Mouse (Mus musculus) cerebellum, adult 8-10 months (tissue): Measurements from ENCODE around the gene Hsd17b6.

Source experiments
- DNase-seq: peaks from one replicate; pipeline ENCODE4 v3.0.0; 2022

Gene Hsd17b6

GRCm38 (mm10) chr10:128004918-128005317 is 2.5 kb downstream of the Hsd17b6 start:
- no peak for DNase-seq

DNA sequence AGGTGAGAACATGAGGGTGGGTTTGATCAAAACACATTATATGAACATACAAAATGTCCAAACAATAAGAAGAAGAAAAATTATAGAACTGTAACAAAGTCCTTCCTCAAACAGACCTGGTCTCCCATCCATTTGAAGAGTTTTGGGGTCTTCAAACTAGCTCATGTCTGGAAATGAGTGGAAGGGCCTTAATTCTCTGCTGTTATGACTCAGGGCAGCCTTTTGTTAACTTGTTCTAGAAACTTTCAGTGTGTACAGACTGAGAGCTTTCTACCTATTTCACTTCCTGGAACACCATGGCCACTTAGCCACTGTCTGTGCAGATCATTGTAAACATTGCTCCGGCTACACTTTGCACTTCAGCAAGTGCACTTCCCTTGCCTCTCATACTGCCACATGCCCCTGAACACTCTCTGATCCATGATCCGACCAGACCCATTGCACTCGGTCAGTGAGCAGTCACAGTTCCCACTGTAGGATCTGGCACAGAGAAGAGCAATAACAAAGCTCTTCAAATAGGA is 4.1 kb downstream of the Hsd17b6 start:
- no peak for DNase-seq

- DNase-seq, result no peak
These were observed 9.2 kb downstream of the Hsd17b6 start for GRCm38 (mm10) chr10:127998260-127998659.

GRCm38 (mm10) chr10:127996690-127997089 is 10.7 kb downstream of the Hsd17b6 start:
- no peak for DNase-seq

GRCm38 (mm10) chr10:127985601-127986000 is 21.8 kb downstream of the Hsd17b6 start:
- no peak for DNase-seq

GRCm38 (mm10) chr10:127984650-127985049 is 22.8 kb downstream of the Hsd17b6 start:
- no peak for DNase-seq

- no peak for DNase-seq
These were observed 31.9 kb downstream of the Hsd17b6 start for GRCm38 (mm10) chr10:127975503-127975902.

GRCm38 (mm10) chr10:127974062-127974461 is 33.3 kb downstream of the Hsd17b6 start:
- DNase-seq, result no peak

- DNase-seq, result no peak
These were observed 36.3 kb downstream of the Hsd17b6 start for GRCm38 (mm10) chr10:127971135-127971534.

GRCm38 (mm10) chr10:127970359-127970831 is 37.0 kb downstream of the Hsd17b6 start:
- DNase-seq, result no peak

DNA sequence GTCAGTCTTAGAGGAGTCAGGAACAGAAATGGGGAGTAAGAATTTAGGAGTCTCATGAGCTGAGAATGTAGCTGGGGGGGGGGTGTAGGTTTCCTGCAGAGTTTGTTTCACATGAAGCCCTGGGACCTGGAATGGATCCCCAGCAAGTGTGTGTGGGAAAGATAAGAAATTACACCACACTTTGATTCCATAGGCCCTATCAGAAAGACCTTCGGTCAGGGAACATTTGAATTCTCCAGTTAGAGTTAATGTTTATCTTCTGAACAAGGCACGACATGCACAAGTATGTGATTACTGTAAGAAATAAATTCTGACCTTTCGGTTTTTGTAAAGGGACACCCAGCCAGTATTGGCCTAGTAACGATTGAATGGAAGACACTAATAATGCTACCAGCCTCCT is 37.6 kb downstream of the Hsd17b6 start:
- DNase-seq, result no peak

DNA sequence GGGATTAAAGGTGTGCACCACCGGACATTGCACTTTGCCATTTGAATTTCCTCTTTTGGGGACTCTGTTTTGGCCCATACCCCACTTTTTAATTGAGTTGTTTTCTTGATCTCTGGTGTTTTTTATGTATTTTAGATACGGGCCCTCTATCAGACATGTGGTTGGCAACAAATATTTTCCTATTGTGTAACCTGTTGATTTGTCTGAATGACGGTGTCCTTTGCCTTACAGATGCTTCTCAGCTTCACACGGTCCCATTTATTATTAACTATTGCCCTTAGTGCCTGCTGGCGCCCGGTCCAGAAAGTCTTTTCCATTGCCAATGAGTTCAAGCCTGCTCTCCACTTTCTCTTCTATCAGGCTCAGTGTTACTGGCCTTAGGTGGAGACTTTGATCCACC is 40.9 kb downstream of the Hsd17b6 start:
- DNase-seq, result no peak

DNA sequence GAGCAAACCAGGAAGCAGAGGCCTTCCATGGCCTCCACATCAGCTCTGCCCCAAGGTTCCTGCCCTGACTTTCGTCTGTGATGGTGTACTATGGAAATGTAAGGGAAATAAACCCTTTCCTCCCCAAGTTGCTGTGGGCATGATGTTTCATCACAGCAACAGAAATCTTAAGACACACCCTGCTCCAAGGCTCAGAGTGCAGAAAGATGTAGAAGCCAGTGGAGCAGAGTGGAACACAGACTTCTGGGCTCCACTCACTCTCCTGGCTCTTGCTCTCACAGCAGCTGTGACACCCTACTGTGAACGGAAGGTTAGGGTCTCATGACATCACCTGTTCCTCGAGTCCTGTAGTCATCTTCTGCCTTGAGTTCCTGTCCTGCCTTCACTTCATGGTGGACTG is 43.4 kb downstream of the Hsd17b6 start:
- DNase-seq, result no peak

- DNase-seq, result no peak
These were observed 45.0 kb downstream of the Hsd17b6 start for GRCm38 (mm10) chr10:127962451-127962850.

DNA sequence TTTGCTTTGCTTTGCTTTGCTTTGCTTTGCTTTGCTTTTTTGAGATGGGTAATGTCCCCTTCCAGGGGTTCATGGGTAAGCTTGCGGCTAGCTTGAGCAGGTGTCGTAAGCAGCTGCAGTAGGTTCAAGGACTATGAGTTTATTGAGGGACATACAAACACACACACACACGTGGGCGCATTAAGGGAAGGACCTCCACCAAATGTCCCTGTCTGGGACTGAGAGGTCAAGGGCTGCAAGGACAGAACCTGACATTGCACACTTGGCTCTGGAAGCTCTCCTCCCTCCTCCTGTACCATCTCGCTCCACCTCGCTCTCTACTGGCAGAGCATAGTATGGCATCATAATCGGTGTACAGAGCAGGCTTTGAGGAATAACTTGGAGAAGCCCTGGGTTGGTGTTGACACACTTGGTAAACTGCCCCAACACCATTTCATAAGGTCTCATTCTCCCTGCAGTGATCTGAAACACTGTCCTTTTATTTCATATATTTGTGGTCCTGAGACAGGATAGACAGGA is 48.2 kb downstream of the Hsd17b6 start:
- DNase-seq, result no peak

DNA sequence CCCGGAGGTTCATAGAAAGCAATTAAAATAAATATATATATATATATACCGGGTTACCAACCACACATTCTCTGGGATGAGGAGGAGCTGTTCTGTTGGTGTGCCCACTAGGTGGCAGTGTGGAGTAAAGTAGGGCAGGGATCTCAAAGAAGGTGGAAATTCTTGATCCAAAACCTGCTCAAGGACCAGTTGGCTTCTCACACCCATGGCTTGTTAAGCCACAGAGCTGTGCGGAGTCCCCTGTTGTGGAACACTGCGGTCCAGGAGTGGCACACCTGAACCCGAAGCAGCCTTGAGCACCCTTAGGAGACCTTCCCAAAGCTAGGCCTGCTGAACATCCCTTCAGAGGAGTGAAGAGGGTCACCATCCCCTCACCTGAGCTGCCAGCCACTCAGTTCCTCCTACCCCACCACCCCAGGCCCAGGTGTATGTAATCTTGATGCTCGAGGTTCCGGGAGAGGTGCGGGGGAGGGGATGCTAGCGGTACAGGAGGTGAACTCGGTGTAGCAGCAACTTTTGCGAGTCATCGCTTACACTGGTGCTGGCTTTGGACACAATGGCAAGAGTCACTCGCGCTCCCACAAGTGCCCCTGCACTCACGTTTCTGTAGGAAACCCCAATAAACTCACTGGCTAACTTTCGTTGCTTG is 51.1 kb downstream of the Hsd17b6 start:
- DNase-seq, result peak; percentile 75

DNA sequence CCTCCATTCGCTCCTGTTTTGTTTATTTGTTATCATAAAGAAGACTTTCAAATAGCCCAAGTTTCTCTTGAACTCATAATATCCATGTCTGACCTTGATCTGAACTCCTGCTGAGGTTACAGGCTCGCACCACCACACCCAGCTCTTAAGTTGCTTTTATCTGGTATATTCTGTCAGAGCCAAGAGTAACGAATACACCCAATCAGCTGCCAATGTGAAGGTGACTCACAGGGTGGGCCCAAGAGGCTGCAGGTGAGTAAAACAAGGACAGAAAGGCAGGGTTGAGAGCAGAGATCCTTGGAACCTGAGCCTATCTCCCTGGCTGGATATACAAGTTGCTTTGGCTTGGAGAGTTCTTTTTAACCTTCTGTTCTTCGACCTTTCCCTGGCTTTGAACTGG is 52.4 kb downstream of the Hsd17b6 start:
- DNase-seq, result no peak

- no peak for DNase-seq
These were observed 55.6 kb downstream of the Hsd17b6 start for GRCm38 (mm10) chr10:127951821-127952220.

GRCm38 (mm10) chr10:127951390-127951789 is 56.0 kb downstream of the Hsd17b6 start:
- no peak for DNase-seq

DNA sequence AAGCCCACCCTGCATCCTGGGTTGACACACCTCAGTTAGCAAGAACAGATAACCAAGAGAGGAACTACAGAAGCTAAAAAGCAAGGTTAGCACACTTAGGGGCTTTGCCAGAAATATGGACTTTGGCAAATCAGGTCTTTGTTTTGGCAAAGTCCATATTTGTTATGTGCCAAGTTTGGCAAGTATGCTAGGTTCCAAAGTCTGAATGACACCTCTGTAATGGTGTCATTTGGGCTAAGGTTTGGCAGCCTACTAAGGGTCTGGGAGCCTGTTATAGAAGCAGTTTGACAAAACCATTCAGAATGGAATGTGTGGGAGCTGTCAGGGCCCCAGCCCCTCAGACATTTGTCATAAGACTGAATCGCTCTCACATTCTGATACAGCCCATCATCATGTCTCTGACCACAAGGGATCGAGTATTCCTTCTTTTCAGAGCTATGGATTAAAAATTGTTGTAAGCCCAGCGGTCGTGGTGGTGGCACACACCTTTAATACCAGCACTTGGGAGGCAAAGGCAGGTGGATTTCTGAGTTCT is 57.7 kb downstream of the Hsd17b6 start:
- no peak for DNase-seq

DNA sequence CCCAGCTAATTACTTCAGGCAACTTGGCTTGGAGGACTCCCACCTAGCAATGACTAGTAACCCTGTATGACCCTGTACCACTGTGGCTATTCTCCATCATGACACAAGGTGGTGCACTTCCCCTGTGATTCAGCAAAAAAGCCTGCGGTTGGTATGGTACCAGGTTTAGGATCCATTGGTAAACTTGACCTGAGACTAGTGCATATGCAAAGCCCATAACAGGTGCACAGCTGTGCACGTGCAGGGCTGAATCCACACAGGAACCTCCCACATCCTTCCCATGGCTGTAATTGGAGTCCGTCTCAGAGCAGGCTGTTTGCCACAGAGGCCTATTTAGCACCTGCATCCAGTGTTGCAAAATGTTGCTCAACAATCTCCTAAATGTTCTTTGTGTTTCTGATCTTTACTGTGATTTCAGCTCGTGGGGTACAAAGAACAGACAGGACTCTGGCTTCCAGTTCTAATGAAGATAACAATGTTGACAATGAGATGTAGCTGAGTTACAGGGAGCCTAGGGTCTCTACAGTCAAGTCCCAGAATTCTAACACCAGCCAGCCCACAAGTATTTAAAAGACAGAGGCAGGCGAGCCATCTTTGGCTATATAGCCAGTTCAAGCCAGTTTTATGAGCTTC is 61.9 kb downstream of the Hsd17b6 start:
- peak; percentile 19 for DNase-seq
